Mouse (Mus musculus) small intestine, adult 2 months (tissue): ENCODE results near the gene Stim2.

Experiments used
- CTCF ChIP-seq: fragments of 200-500 bp; IDR thresholded peaks from 2 replicates; pipeline ENCODE4 v1.5.1; 2012; ENCODE audit warnings: low read depth, mild to moderate bottlenecking, control low read depth, inconsistent platforms, low read length, moderate library complexity, mixed read lengths; ENCODE audit not compliant: insufficient replicate concordance, insufficient read length; ENCODE audit errors: extremely low read depth
- POLR2A ChIP-seq: fragments of 200-500 bp; IDR thresholded peaks from 2 replicates; pipeline ENCODE4 v1.6.1; 2012; ENCODE audit warnings: low read depth, mild to moderate bottlenecking, control low read depth, inconsistent platforms, low read length, moderate library complexity

- TF ChIP-seq CTCF: no peak
- no peak for TF ChIP-seq POLR2A
These were observed 42.2 kb downstream of the Stim2 start for GRCm38 (mm10) chr5:54040527-54040926.
